Mouse (Mus musculus) heart, adult 18-20 months (tissue): ENCODE results near the gene Tepsin. TPM values are rescaled to one million over a fixed set of nuclear protein-coding genes. Genes with fewer than 3 reads are reported as not detected.

Experiments
- DNase-seq, 2 experiments: peaks; one replicate each; pipeline ENCODE4 v3.0.0; 2021 to 2022; ENCODE audit warnings: mixed read lengths in 1 of 2
- long read RNA-seq, 2 experiments: library from polyadenylated mRNA; stranded (forward); transcript quantifications; one replicate each; pipeline ENCODE4 v2.0.0; 2021
- total RNA-seq, 2 experiments: library from RNA; stranded (reverse); gene quantifications; 2 replicates each; pipeline ENCODE4 v1.2.3; 2021

The Tepsin gene
- total RNA-seq, result 1 to 10 TPM; 5.9 to 8.2 TPM
- long read RNA-seq, experiment 1, transcript Tepsin-202 (13 exons, 2,770 nt), result major isoform, 5 of 9 reads
- long read RNA-seq, experiment 1, partial matches to known transcripts, result 3 of 9 reads
- long read RNA-seq, experiment 1, other reads (novel, unspliced or antisense), result 1 of 9 reads
- long read RNA-seq, experiment 2, transcript Tepsin-202 (13 exons, 2,770 nt), result major isoform, 5 of 8 reads
- long read RNA-seq, experiment 2, partial matches to known transcripts, result 0 of 8 reads
- long read RNA-seq, experiment 2, other reads (novel, unspliced or antisense), result 3 of 8 reads

DNA sequence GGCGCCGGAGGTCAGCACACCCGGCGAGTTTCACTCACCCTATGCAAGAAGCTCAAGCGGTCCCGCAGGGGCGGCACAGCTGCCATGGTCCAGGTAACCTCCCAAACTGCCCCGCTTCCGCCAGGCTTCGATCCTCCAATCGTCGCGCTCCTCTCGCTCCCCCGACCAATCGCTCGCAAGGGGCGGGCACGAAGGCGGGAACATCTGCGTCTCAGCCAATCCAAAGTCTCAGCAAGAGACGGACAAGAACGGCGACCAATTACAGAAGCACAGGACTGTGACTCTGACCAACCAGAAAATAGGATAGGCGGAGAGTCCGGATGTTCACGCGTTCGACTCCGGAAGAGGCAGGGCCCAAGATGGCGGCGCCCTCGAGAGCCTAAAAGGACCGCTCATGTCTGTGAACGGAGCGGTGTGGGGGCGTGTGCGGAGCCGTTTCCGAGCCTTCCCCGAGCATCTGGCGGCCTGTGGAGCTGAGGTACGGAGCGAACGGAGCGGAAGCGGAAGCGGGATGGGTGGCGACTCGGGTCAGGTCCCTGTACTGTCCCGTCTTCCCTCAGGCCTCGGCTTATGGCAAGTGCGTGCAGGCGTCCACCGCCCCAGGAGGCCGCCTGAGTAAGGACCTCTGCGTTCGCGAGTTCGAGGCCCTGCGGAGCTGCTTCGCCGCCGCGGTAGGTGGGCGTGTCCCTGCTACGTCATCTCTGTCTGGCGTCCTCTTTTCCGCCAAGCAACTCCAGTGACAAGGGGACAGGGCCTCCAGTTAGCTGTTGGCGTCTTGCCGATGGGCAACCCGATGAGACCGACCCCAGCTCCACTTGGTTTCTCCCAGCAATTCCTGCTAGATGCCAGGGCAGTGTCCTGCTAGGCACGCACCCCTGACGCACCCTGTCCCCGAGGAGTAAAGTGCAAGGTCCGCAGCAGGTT, at the start of gene Tepsin, which contains the start of gene Ndufaf8:
TSS of gene Tepsin (minus strand) at position 144 of the 924 bp plus-strand sequence.
TSS of gene Ndufaf8 (plus strand) at position 341 of the 924 bp plus-strand sequence.
- peak; percentile 99 to 100 for DNase-seq

DNA sequence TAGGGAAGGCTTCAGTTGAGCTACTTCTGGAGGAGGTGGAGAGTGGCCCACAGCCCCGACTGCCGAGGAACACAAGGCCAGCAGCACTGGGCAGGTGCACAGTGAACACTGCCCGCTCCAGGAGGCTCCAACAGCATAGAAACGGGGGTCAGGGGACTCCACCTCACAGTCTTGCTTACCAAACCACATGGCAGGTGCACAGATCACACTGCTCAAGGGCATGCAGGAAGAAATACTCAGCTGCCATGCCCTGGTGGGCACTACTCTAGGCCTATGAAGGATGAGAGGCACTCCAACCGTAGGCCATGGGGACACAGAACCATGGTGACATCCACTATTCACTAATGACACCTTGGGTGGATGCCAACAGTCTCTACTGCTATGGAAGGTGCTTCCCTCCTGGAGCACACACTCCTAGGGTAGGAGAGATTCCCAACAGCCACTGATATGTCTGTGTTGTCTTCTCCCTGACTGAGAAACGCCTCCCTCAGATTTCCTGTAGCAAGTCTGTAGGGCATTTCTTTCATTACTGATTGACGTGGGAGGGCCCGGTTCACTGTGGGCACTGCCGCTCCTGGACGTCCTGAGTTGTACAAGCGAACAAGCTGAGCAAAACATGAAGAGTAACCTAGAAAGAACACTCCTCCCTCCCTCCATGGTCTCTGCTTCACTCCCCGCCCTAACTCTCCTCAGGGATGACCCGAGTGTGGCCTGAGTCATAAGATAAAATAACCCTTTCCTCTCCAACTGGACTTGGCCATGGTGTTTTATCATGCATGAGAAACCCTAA, 45.4 kb upstream of the Tepsin start:
- no peak for DNase-seq

DNA sequence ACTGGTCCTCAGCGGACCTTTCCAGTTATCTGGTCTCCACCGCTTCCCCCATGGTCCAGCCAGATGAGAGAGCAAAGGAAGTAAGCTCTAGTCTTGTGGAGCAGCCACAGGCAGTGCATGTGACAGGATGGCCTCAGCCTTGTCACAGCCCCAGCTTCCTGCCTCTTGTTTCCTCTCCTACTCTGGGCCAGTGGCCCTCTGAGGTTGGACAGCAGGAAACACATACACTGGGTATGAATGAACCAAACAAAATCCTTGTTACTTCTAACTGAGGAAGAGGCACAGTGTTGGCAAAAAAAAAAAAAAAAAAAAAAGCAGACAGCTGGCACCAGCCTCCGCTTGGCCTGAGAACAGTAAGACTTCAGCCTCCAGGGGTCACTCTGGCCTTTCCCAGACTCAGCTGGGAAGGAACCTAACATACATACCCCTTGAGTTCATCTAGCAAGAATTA, 44.1 kb upstream of the Tepsin start:
- DNase-seq, result peak; percentile 69 to 91

GRCm38 (mm10) chr11:120140255-120140654, 41.7 kb upstream of the Tepsin start:
- no peak for DNase-seq

GRCm38 (mm10) chr11:120139309-120139731, 40.8 kb upstream of the Tepsin start:
- no peak for DNase-seq

DNA sequence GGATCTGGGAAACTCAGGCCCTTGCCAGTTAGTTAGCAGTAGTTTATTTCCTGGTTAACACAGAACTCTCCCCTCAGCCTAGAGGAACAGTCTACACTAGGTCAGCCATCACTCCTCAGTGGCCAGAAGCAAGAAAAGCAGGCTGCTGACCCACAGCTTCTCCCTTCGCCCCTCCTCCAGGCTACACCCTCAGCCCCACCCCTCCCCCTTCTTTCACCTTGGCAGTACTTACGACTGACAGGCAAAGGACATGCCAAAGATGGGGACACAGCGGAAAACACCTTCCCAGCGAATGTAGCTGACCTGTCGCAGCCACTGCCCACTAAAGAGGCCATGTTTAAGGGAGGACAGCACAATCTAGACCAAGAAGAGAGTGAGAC, 39.1 kb upstream of the Tepsin start:
- peak in 1 of 2 experiments; percentile 48 for DNase-seq

GRCm38 (mm10) chr11:120136796-120137624, 38.5 kb upstream of the Tepsin start:
- no peak for DNase-seq

GRCm38 (mm10) chr11:120136195-120136594, 37.7 kb upstream of the Tepsin start:
- DNase-seq, result no peak

DNA sequence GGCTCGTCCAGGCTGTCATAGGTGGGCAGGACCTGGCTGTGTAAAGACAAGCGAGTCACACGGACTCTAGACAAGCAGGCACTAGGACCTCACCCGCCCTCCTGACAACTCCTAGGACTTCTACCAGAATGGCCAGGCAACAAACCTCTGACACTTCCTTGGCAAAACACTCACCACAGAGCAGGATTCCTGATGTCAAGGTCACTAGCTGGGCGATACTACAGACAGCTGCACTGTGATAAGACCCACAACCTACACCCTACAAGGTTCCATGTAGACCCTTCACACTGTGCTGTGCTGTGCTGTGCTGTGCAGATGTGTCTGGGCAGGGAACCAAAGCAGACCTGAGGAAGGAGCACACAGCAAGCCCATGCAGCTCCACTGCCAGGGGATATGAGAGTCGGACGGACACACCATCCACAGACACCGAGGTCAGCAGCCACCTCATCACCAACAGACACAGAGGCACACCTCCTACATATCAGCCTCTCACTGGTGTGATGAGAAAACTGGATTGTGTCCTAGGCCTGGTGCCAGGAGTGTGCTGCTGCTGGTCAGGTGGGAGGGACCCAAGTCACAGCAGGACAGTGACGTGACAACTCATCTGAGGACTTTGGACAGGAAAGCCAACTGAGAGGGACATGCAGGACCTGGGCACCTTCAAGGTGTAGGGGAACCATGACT, 36.5 kb upstream of the Tepsin start:
- DNase-seq, result peak; percentile 55 to 58

- no peak for DNase-seq
Observed at GRCm38 (mm10) chr11:120134148-120134547, 35.6 kb upstream of the Tepsin start.

- DNase-seq, result no peak
Observed at GRCm38 (mm10) chr11:120129281-120129680, 30.8 kb upstream of the Tepsin start.

DNA sequence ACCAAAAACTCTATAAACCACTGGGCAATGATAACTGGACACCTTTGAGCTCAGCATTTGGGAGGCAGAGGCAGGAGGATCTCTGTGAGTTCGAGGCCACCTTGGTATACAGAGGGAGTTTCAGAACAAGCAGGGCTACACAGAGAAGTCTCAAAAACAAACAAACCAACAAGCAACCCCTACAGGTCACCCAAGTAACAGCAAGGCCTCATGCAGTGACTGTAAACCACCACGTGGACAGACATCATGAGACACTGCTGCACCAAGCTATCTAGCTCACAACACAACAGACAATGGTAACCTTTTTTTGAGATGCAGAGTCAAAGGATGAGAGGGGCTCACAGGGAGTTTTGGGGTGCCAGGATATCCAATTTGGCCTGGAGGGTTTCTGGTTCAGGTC, 28.3 kb upstream of the Tepsin start:
- no peak for DNase-seq

GRCm38 (mm10) chr11:120122126-120122525, 23.6 kb upstream of the Tepsin start:
- DNase-seq, result no peak

DNA sequence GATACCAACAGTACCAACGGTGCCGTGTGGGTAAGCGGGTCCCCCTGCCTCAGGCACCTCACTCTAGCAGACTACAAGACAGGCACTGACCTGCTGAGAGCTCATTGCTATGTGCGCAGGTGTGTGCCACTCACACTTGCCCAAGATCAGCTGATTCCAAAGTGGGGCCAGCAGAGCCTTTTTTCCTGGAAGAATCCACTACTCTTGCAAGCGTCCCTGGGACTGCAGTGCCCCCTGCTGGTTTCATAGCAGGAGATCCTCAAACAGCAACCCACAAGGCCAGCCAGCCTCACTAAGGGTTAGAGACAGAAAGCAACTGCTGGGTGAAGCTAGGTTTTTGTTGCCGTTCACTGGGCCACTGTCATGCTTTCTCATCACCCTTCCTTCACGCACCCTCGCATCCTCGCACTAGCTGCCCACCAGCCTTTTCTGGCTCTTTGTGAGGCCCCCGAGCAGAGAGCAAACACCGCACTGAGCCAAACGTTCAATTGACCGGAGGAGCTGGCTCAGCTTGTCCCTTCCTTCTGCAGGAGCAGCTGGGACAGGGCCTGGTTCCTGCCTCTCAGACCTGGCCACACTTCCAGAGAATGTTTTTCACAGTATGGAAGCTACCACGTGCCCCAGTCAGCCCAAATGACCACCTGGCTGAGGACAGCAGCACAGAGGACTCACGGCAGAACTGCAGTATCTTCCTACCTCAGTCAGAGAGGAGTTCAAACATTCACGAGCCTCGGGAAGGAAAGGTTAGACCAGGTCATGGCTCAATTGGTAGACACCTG, 22.3 kb upstream of the Tepsin start:
- peak; percentile 40 to 82 for DNase-seq

DNA sequence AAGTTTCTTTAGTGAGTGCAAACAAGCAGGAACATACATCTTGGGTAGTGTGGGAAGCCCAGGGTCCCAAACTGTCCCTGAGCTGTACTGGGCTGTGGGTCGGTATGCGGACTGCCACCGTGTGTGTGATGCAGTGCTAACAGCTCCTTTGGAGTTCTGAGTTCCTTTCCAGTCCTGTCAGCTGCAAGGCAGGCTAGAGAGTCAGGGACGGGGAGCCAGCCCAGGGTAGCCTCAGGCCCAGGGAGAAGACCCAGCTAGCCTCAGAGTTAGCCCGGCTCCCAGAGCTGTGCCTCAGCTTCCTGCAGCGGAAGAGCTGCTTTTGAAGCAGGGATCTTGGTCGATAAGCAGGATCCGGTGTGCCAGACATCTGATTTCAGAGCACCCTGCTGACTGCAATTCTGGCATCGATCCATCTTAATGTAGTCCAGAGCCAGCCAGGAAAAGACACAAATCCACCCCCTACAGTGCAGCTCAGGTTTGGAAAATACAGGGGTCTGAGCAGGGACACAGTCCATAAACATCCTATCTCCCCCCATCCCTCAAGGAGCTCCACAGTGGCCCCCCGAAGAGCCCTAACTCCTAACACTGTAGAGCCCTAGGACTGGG, 21.5 kb upstream of the Tepsin start:
- DNase-seq, result no peak

DNA sequence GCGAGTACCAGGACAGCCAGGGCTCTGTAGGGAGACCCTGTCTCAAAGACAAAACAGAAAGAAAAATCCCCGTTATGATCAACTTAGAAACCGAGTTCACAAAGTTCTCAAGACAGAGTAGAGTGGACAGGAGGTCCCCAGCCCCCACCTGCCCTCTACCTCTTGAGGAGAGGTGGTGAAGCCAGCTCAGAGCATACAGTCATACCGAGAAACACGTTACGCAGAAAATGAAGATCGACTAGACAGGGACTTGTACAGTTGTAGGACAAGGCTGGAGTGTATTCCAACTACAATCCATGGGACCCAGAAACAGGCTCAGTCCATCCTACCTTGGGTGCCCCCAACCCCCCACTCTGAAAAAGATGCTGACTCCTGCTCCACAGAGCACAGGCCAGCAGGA, 20.6 kb upstream of the Tepsin start:
- no peak for DNase-seq

GRCm38 (mm10) chr11:120117626-120118025, 19.1 kb upstream of the Tepsin start:
- DNase-seq, result no peak

- DNase-seq, result no peak
Observed at GRCm38 (mm10) chr11:120114488-120115215, 16.1 kb upstream of the Tepsin start.

DNA sequence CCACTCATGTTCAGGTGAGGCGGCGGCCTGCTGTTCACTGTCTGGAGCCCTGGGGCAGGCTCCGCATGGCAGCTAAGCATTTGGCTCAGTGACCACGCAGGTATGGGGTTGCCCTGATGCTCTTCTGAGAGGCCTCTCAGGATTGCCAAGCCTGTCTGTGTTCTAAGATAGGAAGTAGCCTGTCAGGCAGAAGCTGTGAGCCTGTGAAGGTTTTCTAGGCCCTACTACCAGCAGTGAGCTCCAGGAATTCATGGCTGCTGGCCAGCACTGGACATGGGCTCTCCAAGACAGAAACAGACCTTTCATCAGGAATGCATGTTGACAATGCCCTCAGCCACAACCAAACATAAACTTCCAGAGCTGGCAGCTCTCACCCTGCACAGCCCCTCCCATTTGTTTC, 13.6 kb upstream of the Tepsin start:
- DNase-seq, result peak; percentile 58 to 61
